Mouse (Mus musculus) embryonic stem cell, embryonic (primary cell): ENCODE data around the gene Klhl32.
"Not testable (repeated sequence)": the region's sequence is repeated elsewhere in the genome, so short reads cannot be mapped to it uniquely, and the experiment has no call there.

ENCODE experiments used
- CTCF ChIA-PET, 4 experiments: fragments of 300-600 bp in 2 of 4; fragments of 350-600 bp in 2 of 4; sonication (Branson Sonifier 250); formaldehyde crosslinking; loops; one replicate each; lab custom pipeline; 2022; ENCODE audit warnings: inconsistent platforms in 2 of 4; lab: Charles Lee
- POLR2A ChIA-PET, 4 experiments: fragments of 300-600 bp in 2 of 4; fragments of 350-600 bp in 2 of 4; sonication (Branson Sonifier 250); formaldehyde crosslinking; loops; one replicate each; lab custom pipeline; 2022; ENCODE audit warnings: antibody characterized with exemption in 4 of 4, inconsistent platforms in 1 of 4; lab: Charles Lee

Klhl32 gene

DNA sequence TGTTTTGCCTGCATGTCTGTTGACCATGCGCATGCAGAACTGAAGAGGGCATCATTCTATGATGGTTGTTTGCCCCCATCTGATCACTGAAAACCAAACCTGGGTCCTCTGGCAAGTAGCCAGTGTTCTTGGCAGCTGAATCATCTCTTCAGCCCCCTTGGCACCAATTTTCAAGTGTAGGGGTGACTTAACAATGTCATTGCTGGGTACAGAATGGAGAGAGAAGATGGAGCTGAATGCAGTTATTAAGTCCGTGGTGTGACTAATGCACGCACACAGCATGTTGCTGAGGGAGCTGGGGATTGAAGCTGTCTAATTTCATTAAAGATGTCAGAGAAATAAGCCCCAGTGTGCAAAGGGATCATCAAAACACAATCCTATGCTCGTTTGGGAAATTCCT, 135.4 kb downstream of the Klhl32 start:
- POLR2A ChIA-PET, result no interaction called here
- CTCF ChIA-PET, result interaction anchor here in 1 of 4 experiments (1.1 kb wide), 1 partner anchor 181 kb away, joined by 3 read pairs; no protein-coding TSS in a partner anchor

DNA sequence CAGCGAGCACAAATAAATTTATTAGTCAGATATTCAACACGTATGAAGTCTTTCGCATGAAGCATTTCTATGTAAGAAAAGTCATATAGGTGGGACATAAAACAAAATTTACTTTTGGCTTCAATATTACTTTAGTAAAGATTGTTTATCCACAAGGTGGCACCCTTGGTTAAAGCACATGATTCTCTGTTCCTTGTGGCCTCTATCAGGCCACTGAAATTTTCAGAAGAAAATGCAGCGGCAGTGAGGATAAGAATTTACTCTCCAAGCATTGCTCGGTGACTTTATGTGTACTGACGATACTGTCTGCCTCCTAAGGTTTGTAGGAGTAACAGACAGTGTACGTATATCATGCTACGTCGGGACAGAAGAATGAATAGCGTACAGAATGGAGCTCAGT, 136.6 kb downstream of the Klhl32 start:
- POLR2A ChIA-PET, result no interaction called here
- CTCF ChIA-PET, result interaction anchor here in 2 of 4 experiments (0.6 to 1.6 kb wide), 4 partner anchors 182 to 467 kb away, joined by 3 to 8 read pairs (median 5); no protein-coding TSS in a partner anchor

DNA sequence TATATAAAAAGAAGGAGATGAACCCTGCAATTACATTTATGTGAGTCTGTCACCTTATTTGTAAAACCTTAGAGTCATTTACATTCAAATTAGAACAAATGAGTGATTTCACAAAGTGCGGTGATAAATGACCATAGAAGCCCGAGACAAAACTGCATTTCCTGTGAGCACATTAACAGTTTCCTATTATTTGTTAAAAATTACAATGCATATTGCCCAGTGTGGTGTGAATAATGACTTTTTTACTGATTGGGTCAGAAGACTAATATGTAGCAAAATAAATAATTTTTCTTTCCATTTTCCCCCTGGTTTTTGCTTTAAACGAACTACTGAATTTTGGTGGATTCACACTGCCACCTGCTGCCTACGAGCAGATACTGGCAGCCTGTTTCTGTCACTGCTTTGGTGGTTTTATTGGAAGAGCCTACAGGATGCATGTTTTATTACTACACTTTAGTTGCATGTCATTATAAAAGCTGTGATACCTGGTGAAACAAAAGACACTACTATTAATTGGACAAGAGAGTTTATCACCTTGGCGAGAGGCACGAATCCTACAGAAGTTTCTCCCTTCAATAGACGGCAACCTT, 152.3 kb downstream of the Klhl32 start:
- ChIA-PET POLR2A (no interaction called here), CTCF (no interaction called here)

DNA sequence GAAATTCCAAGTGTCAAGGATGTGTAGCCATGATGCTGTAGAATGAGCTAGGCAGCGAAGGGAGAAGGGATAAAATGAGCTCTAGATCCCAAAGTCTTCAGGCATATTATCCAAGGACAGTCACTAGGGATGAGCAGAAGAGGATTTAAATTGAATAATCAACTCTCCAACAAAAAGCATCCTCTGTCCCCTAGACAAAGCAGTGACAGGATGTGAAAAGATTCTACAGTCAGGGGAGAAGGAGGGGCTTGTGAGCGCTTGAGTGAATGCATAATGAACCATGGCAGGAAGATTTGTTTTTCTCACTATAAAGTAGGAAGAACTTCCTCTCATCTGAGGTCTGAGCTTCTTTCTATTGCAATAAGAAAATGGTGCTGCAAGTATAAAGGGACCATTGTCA, 170.8 kb downstream of the Klhl32 start:
- POLR2A ChIA-PET, result no interaction called here
- CTCF ChIA-PET, result no interaction called here

DNA sequence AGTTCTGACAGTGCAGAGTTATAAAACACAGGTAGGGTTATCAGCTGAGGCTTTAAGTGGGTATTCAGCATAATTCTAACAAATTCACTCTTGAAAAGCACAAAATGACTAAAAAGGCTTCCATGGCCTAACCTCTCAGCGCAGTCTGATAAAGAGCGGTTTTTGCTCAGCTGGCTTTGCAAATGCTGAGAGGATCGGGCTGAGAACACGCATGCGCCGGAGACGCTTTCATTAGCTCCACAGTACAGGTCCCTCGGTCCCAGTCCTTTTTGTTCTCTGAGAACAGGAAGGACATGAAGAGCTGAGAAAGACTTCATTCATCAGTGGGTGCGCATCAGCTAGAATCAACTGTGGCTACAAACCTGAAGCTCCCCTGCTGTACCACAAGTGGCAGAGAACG, 180.9 kb downstream of the Klhl32 start:
- CTCF ChIA-PET, result interaction anchor here in 1 of 4 experiments (0.6 kb wide), 1 partner anchor 421 kb away, joined by 6 read pairs; no protein-coding TSS in a partner anchor
- POLR2A ChIA-PET, result no interaction called here

DNA sequence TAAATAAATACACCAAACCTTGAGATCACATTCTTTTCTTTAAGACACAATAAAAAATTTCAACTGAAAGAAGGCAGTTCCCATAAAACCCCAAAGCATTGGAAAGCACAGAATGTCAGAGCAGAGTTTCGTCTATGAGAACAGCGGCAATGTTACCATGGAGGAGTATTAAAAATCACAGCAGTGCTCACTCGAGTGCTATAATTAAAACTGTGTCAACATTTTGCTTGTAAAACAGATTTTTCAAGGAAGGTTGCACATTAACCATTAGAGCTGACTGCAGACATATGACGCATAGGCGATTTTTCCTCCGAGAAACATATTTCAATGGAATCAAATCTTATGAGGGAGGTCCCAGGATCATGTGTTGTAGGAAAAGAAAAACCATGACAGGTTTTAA, 191.7 kb downstream of the Klhl32 start:
- ChIA-PET POLR2A (no interaction called here), CTCF (no interaction called here)

DNA sequence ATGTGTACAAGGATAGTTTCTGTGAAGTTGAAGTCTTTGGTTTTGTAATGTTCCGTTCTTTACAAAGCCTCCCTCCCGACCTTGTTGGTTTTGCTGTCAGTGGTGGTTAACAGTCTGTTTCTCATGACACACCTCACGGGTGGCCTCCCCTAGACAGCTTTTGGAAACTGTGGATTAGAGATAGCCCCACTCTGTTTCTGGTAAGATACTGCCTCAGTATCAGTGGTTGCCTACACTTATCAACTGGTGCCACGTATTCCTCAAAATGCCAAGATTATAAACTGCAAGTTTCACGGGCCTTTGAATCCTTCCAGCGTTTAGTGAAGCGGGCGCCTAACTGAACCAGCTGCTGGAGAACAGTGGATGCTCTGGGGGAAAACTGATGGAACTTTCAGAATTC, 206.2 kb downstream of the Klhl32 start:
- CTCF ChIA-PET, result interaction anchor here in 1 of 4 experiments (0.6 kb wide), 1 partner anchor 284 kb away, joined by 3 read pairs; no protein-coding TSS in a partner anchor

DNA sequence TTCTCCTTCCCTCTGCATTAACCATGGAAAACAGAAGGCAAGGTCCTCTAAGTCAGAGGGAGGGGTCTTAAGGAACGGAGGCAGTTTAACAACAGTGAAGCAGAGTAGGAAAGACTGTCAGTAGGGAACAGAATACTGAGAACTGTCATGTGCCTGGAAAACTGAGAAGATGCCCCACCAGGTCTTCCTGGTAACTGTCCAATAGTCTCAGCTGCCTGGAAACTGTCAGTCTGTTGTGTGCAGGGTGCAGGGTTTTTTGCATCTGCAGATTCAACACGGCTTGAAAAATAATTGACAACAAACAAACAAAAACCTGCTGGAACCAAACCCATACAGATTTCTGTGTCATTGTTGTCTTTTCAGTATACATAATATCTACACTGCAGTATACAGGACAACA, 208.6 kb downstream of the Klhl32 start:
- CTCF ChIA-PET, result no interaction called here
- POLR2A ChIA-PET, result no interaction called here

More for the DNA sequence above, 206.2 kb downstream of the Klhl32 start:
- POLR2A ChIA-PET, result not testable (repeated sequence)

DNA sequence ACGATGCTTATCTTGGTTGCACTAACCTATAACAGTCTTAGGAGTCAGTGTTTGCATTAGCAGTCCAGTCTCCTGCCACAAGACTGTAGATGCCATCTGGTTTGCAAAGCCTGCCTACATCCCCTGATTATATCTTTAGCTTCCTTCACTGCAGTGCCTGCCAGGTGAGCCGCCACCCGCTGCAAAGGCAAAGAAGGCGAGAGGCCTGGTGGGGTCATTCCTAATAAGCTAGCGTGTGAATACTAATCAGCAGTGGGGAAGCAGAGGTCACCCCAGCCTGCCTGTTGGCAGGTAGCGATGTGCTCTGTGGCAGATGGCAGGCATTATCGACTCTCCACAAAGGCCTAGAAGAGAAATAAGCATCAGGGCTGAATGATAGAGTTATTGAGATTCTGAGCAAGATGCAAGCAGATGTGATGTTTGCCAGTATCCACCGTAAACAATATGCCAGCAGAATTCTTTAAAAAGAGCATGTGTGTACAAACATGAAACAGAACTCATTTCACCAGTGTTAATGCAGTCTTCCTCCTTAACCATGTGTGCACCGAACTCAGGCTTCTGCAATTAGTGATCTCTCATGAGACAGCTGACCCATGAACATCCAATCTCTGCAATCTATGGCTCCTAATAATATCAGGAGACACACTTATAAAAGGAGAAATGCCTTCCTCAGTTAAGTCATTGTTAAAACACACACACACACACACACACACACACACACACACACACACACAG, 219.6 kb downstream of the Klhl32 start:
- ChIA-PET CTCF (no interaction called here), POLR2A (interaction anchor here in 1 of 4 experiments (0.6 kb wide), 1 partner anchor 10 kb away, joined by 3 read pairs; no protein-coding TSS in a partner anchor)

DNA sequence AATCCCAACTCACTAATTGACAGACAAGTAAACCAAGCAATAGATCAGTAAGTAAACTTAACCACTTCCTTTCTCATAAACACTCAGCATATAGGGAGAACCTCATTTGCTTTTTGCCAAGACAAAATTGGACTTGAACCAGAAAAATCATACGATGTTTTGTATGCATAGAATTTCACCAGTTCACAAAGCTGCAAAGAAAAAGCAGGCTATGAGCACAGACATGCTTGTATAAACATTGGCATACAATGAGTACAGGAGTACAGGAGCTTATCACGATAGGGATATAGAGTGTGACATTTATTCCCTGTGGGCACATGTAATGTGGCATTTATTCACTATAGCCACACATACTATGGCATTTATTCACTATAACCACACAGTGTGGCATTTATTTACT, 220.5 kb downstream of the Klhl32 start:
- ChIA-PET POLR2A (interaction anchor here in 1 of 4 experiments (0.6 kb wide), 1 partner anchor 847 kb away, joined by 3 read pairs; no protein-coding TSS in a partner anchor), CTCF (no interaction called here)

DNA sequence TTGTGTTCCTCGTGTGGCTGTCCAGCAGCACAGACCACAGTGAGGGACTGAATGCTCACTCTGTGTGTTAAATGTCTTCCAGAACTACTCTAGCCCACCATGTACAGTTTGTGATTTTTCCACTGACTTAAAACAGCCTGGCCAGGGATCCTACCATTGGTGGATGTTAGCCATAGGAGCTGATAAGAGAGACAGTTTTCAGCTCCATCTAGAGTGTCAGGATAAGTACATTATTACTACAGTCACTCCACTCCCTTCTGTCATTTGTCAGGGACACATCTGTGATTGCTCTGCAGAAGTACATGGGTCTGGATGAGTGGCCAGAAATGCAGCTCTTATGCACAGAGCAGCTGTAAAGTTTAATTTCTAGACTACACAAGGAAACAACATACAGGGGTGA, 223.1 kb downstream of the Klhl32 start:
- POLR2A ChIA-PET, result no interaction called here
- CTCF ChIA-PET, result interaction anchor here in 2 of 4 experiments (0.6 to 0.7 kb wide), 2 partner anchors 107 to 746 kb away, joined by 4 read pairs; no protein-coding TSS in a partner anchor

DNA sequence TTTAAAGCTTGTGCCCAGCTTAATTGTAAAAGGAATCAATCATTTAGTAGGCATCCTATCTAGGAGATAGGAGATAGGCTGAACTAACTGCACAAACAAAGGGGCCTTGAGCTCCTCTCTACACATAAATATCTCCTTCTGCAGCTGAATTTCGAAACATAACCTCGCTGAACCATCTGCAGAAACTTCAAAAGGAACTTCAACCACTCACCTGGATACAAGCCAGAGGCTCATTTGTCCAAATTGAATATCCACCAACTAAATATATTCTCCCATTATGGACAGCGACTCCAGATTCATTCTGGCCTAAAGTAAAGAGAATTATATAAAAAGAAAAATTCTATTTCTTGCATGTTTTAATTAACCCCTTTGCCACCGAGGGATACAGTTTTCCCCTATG, 224.2 kb downstream of the Klhl32 start:
- CTCF ChIA-PET, result no interaction called here
- POLR2A ChIA-PET, result no interaction called here

DNA sequence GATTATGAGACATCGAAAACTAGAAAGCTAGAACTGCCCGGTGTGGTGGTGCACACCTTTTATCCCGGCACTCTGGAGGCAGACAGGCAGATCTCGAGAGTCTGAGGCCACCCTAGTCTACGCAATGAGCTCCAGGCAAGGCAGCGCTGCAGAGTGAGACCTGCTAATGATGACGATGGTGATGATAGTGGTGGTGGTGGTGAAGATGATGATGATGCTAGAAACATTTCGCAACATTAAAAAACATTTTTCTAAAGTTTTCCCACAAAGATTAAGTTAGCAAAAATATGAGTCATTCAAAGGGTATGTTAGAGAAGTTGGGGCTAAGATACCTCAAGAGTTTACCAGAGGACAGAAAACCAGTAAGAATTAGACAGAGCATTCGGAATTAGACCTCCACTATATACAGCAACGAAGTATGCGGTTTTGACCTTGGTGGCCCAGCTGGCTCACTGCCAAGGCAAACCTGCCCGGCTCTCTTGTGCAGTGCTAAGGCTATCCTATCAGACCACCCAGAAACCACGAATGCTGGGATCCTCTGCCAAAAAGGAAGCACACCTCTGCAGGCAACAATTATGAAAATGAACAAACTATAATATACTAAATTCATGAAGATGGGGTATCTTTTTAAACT, 224.9 kb downstream of the Klhl32 start:
- ChIA-PET POLR2A (no interaction called here), CTCF (no interaction called here)

DNA sequence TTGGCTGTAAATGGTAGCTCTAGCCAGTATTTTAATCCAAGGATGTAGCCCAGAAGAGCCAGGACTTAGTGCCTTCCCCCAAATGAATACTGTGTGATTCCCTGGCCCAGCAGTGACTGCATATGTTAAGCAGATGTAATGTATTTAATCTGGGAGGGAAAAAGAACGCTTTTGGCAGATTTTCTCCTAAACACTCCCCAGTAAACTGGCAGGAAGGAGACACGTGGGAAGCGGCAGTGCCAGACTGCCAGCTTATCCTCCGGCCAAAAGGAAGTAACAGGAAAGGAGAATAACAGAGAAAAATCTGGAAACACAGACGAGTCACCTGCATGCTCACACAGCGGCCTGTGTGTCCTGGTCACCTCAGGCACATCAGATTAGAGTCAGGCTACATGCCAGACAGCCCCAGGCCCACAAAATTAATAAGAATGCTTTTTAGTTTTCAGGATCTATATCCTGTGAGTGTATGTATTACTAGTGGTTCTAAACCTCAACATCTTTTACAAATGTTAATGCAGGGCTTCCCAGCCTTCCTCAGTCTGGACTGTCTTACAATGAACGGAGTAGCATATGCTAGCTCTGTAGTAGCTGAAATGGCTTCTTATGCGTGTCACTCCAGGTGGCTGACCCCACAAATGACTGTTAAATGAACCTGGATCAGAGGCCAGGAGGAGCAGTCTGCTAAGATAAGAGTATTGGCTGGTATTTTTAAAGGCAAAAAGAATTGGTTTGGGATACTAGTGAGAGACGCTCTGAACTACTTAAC, 229.3 kb downstream of the Klhl32 start:
- ChIA-PET CTCF (interaction anchor here in 1 of 4 experiments (0.6 kb wide), 1 partner anchor 308 kb away, joined by 3 read pairs; no protein-coding TSS in a partner anchor), POLR2A (interaction anchor here in 1 of 4 experiments (1.0 kb wide), 1 partner anchor 10 kb away, joined by 3 read pairs; no protein-coding TSS in a partner anchor)

DNA sequence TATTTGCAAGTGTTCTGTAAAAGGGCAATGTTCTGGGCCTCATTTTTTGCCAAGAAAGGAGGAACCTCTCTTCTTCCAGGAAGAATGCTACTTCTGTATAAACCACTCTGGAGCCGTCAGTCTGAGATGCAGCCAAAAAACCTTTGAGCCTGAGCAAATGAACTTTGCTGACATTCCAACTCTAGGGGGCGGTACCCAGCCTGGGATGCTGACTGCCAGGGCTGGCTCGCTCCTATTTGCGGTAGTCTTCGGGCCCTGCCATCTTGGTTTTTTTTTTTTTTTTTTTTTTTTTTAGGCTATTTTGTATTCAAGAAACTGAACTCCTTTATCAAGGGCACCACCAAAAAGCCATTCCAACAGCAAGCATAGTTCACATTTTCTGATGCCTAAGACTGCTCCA, 230.5 kb downstream of the Klhl32 start:
- POLR2A ChIA-PET, result interaction anchor here in 1 of 4 experiments (1.0 kb wide), 1 partner anchor 11 kb away, joined by 3 read pairs; no protein-coding TSS in a partner anchor
- CTCF ChIA-PET, result interaction anchor here (0.6 to 0.8 kb wide), 6 partner anchors 24 to 239 kb away, joined by 3 to 6 read pairs (median 4); no protein-coding TSS in a partner anchor

DNA sequence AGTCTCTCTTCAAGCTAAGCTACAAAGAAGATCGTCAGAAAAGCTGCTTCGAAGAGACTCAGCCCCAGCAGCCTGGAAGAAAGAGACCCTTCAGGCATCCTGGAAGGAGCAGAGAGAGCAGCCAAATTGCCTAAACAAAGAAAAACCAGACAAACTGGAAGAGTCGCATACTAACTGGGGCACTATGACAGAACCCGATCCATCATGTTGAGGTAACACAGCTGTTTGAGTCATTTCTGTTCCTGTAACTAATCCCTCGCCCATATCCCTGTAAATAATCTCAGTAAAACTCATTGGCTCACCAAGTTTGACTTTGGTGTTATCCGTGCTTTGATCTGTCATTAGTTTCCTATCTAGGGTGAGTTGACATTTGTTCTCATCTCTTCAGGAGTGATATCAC, 230.9 kb downstream of the Klhl32 start:
- ChIA-PET POLR2A (no interaction called here), CTCF (interaction anchor here in 2 of 4 experiments (0.7 to 0.8 kb wide), 2 partner anchors 24 to 34 kb away, joined by 3 to 5 read pairs; no protein-coding TSS in a partner anchor)

DNA sequence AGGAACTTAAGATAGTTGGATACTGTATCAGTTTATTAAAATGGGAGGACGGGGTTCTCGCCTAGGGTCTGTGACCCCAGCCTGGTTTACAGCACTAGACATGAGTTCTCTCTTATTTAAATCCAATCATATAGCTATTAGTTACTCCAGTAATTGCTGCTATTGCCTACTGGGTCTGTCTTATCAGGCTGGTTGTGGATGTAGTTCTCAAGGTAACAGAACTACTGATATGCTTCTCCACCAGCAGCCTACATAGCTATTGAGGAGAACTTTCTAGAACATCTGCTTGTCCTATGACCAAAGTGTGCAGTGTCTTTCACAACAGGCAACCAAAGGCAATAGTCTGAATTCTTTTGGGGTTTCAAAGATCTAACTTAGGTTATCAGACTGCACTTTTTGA, 241.4 kb downstream of the Klhl32 start:
- ChIA-PET POLR2A (interaction anchor here in 1 of 4 experiments (1.4 kb wide), 1 partner anchor 187 kb away, joined by 3 read pairs; no protein-coding TSS in a partner anchor), CTCF (no interaction called here)

DNA sequence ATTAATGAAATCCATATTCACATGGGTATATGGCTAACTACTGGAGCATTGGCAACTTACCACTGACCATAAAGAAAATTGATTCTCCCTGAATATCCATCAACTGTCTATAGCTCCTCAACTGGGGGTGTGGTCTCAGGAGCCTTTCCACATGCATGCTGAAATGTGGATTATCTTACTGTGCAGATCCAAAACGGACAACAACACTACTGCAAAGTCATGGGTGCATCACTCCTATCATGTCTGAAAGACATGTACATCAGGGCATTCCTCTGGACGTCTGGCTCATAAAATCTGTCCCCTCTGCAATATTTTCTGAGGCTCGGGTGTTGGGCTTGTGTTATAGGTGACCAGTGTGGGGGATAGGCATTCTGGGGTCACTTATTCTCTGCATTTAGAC, 241.8 kb downstream of the Klhl32 start:
- POLR2A ChIA-PET, result interaction anchor here in 1 of 4 experiments (1.4 kb wide), 1 partner anchor 188 kb away, joined by 3 read pairs; no protein-coding TSS in a partner anchor
- CTCF ChIA-PET, result no interaction called here

DNA sequence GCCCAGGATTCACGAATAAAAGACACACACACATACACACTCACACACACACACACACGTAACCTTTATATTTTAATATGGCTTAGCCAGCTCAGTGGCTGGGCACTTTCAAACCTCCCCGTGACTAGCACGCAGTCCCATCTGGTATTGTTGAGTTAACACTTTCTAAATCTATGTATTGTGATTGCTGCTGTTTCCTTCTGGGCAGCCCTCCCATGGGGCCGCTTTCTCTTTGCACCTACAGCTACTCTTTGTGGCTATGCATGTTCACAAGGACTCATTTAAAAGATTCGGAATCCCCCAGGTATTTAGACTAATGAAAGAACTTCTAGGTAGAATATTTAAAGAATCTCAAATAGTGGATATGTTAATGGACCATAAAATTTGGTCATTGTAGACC, 249.2 kb downstream of the Klhl32 start:
- ChIA-PET POLR2A (no interaction called here), CTCF (no interaction called here)
